Mouse (Mus musculus): ENCODE data around the gene Rnf187. TPM values are rescaled to one million over a fixed set of nuclear protein-coding genes. Genes with fewer than 3 reads are reported as not detected.

Gene Rnf187
- polyA plus RNA-seq, 1 experiment from 2014 or later, result 168 TPM

- H3K4me1 ChIP-seq (ENCODE audit: insufficient read depth, low read depth, low read length), result 0 out of 2 replicates have a peak, but pooled peaks cover 2% of the 10 kb centered on the region
- H3K27ac ChIP-seq (ENCODE audit: low read length), result no peak overlapping the region
- H3K4me2 ChIP-seq (replicated peaks; ENCODE audit: low read depth, low read length), result no peak overlapping the region
- TF ChIP-seq CTCF (IDR thresholded peaks at IDR 0.05), result no peak
- TF ChIP-seq EP300 (IDR thresholded peaks at IDR 0.05), result no peak
- H3K27me3 ChIP-seq (replicated peaks; ENCODE audit: insufficient read depth, low read length), result peaks cover 13% of the 10 kb centered on the region
- ATAC-seq (peak; percentile 12; the same call in 1 of the 2 replicates), DNase-seq (ENCODE audit: low spot score) (peak; percentile 42)
- H3K36me3 ChIP-seq (ENCODE audit: insufficient read depth, low read length), result no peaks in the 10 kb centered on the region
- H3K4me3 ChIP-seq (ENCODE audit: low read depth, low read length), result no peak overlapping the region
- WGBS, result 40% methylated on average over 17 of the region's 17 CpGs
- H3K9me3 ChIP-seq (ENCODE audit: low read length), result no peaks in the 10 kb centered on the region
- no peak overlapping the region for H3K9ac ChIP-seq (replicated peaks; ENCODE audit: low read depth)
Measured at GRCm38 (mm10) chr11:58963543-58963942, 24.8 kb upstream of the Rnf187 start.

GRCm38 (mm10) chr11:58961364-58962177 is 22.9 kb upstream of the Rnf187 start:
- Histone ChIP-seq H3K9me3 (ENCODE audit: low read length) (no peaks in the 10 kb centered on the region), H3K27me3 (replicated peaks; ENCODE audit: insufficient read depth, low read length) (peaks cover 13% of the 10 kb centered on the region), H3K4me3 (ENCODE audit: low read depth, low read length) (no peak overlapping the region), H3K27ac (ENCODE audit: low read length) (no peak overlapping the region), H3K4me2 (replicated peaks; ENCODE audit: low read depth, low read length) (no peak overlapping the region), H3K9ac (replicated peaks; ENCODE audit: low read depth) (no peak overlapping the region), H3K36me3 (ENCODE audit: insufficient read depth, low read length) (peaks cover 11% of the 10 kb centered on the region; the same call in 1 of the 2 replicates), H3K4me1 (ENCODE audit: insufficient read depth, low read depth, low read length) (0 out of 2 replicates have a peak, but pooled peaks cover 5% of the 10 kb centered on the region)
- no peak for TF ChIP-seq CTCF (IDR thresholded peaks at IDR 0.05)
- TF ChIP-seq EP300 (IDR thresholded peaks at IDR 0.05), result no peak
- ATAC-seq (no peak), DNase-seq (ENCODE audit: low spot score) (no peak)
- 52% methylated on average over 50 of the region's 50 CpGs for WGBS

GRCm38 (mm10) chr11:58959921-58960465 is 21.3 kb upstream of the Rnf187 start:
- Histone ChIP-seq H3K9ac (replicated peaks; ENCODE audit: low read depth) (0 out of 2 replicates have a peak overlapping the region, but pooled peaks have one; percentile 2), H3K4me2 (replicated peaks; ENCODE audit: low read depth, low read length) (peak overlapping the region; percentile 65), H3K9me3 (ENCODE audit: low read length) (no peaks in the 10 kb centered on the region), H3K4me1 (ENCODE audit: insufficient read depth, low read depth, low read length) (0 out of 2 replicates have a peak, but pooled peaks cover 12% of the 10 kb centered on the region), H3K36me3 (ENCODE audit: insufficient read depth, low read length) (peaks cover 11% of the 10 kb centered on the region; the same call in 1 of the 2 replicates), H3K27ac (ENCODE audit: low read length) (no peak overlapping the region), H3K27me3 (replicated peaks; ENCODE audit: insufficient read depth, low read length) (peaks cover 13% of the 10 kb centered on the region), H3K4me3 (ENCODE audit: low read depth, low read length) (peak overlapping the region; percentile 45)
- ATAC-seq (peak; percentile 87), DNase-seq (ENCODE audit: low spot score) (peak; percentile 91)
- TF ChIP-seq EP300 (IDR thresholded peaks at IDR 0.05) (no peak), CTCF (IDR thresholded peaks at IDR 0.05) (peak; percentile 63)
- 3% methylated on average over 40 of the region's 40 CpGs for WGBS

- peaks cover 11% of the 10 kb centered on the region; the same call in 1 of the 2 replicates for H3K36me3 ChIP-seq (ENCODE audit: insufficient read depth, low read length)
- 0 out of 2 replicates have a peak, but pooled peaks cover 12% of the 10 kb centered on the region for H3K4me1 ChIP-seq (ENCODE audit: insufficient read depth, low read depth, low read length)
- DNase-seq (ENCODE audit: low spot score), result peak; percentile 48
- H3K9me3 ChIP-seq (ENCODE audit: low read length), result no peaks in the 10 kb centered on the region
- H3K4me2 ChIP-seq (replicated peaks; ENCODE audit: low read depth, low read length), result peak overlapping the region; percentile 65
- peaks cover 13% of the 10 kb centered on the region for H3K27me3 ChIP-seq (replicated peaks; ENCODE audit: insufficient read depth, low read length)
- peak overlapping the region; percentile 45; the same call in 1 of the 2 replicates for H3K4me3 ChIP-seq (ENCODE audit: low read depth, low read length)
- no peak overlapping the region for H3K9ac ChIP-seq (replicated peaks; ENCODE audit: low read depth)
- 31% methylated on average over 15 of the region's 15 CpGs for WGBS
- TF ChIP-seq CTCF (IDR thresholded peaks at IDR 0.05), result no peak
- TF ChIP-seq EP300 (IDR thresholded peaks at IDR 0.05), result no peak
- no peak overlapping the region for H3K27ac ChIP-seq (ENCODE audit: low read length)
- no peak for ATAC-seq
Measured at GRCm38 (mm10) chr11:58959186-58959825, 20.6 kb upstream of the Rnf187 start.

GRCm38 (mm10) chr11:58958536-58958935 is 19.8 kb upstream of the Rnf187 start:
- H3K36me3 ChIP-seq (ENCODE audit: insufficient read depth, low read length), result peaks cover 11% of the 10 kb centered on the region; the same call in 1 of the 2 replicates
- WGBS, result 88% methylated on average over 6 of the region's 6 CpGs
- DNase-seq (ENCODE audit: low spot score), result no peak
- TF ChIP-seq EP300 (IDR thresholded peaks at IDR 0.05), result no peak
- no peak for TF ChIP-seq CTCF (IDR thresholded peaks at IDR 0.05)
- no peak overlapping the region for H3K27ac ChIP-seq (ENCODE audit: low read length)
- no peak for ATAC-seq
- H3K27me3 ChIP-seq (replicated peaks; ENCODE audit: insufficient read depth, low read length), result peaks cover 13% of the 10 kb centered on the region
- no peak overlapping the region for H3K9ac ChIP-seq (replicated peaks; ENCODE audit: low read depth)
- H3K4me3 ChIP-seq (ENCODE audit: low read depth, low read length), result no peak overlapping the region
- H3K4me2 ChIP-seq (replicated peaks; ENCODE audit: low read depth, low read length), result no peak overlapping the region; the same call in 1 of the 2 replicates
- H3K9me3 ChIP-seq (ENCODE audit: low read length), result no peaks in the 10 kb centered on the region
- 0 out of 2 replicates have a peak, but pooled peaks cover 12% of the 10 kb centered on the region for H3K4me1 ChIP-seq (ENCODE audit: insufficient read depth, low read depth, low read length)

Measured in lung, postnatal 0 days (tissue).